Mouse (Mus musculus) cerebellum, postnatal 36 days (tissue): Measurements from ENCODE around the gene 3110009E18Rik.
A peak's percentile ranks its signal among the peaks of the same experiment; 100 is the strongest.

Experiments
- DNase-seq, 2 experiments: peaks; one replicate each; pipeline ENCODE4 v3.0.0; 2021 to 2022; ENCODE audit warnings: mixed read lengths in 2 of 2

The 3110009E18Rik gene

DNA sequence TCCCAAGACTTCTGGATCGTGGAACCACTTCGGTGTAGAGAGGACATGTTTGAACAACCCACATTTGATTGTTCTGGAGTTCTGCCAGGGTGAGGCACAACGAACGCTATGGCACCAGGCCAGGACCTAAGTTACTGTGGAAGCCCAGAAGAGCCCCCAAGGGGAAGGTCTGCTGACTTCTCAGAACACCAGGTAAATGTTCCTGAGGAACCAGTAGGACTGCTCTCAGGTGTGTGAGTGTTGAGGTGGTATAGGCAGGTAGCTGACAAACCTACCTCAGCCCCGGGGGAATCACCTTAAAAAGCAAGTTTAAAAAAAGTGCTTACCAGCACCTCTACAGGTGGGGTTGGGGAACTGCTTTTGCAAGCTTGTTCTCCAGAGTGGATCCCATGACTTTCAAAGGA lies 15.4 kb upstream of the 3110009E18Rik start:
- no peak for DNase-seq

DNA sequence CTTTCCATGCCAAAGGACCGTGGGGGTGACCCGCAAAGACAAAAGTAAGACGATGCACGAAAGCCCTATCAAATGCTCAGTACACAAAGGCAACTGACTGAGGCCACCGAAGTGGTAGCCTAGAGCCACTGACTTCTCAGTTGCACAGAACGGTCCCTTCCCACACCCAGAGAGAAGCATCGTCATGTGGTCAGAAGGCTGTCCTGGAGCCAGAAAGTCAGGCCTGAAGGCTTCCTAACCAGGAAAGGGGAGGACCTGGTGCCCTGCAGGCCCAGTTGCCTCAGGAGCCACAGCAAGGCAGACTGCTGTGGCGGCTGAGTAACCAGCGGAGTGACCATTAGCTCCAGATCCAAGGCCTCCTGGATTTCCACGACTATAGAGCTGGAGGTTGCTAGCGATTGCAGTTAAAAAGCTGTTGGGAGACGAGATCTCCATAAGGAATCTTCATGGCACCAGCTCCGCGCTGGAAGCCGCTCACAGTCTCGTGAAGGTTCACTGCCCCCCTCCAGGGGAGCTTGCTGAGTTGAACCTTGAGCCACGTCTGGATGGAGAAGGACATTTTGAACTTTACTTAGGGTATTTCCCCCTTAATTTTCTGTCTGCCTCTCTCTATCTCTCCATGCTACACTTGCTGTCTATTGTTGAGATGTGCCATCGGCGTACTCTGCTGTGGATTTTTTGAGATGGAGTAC lies 11.1 kb upstream of the 3110009E18Rik start:
- no peak for DNase-seq

DNA sequence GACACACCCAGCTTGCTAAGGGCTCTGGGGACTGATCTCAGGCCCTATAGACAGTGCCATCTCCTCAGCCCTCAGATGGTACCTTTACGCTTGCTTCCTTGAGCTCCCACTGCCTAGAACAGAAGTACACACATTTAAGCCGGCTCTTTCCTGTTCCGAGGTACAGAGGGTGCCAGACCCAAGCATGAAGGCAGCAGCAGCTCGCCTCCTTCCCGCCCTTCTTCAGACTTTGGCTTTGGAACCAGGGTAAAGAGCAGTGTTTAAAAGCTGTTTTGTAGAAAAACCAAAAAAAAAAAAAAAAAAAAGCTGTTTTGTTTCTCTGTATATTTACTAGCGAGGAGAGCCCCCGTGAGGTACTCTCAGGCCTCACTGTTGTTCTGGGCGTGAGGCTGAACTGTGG lies 9.2 kb upstream of the 3110009E18Rik start:
- DNase-seq = no peak

DNA sequence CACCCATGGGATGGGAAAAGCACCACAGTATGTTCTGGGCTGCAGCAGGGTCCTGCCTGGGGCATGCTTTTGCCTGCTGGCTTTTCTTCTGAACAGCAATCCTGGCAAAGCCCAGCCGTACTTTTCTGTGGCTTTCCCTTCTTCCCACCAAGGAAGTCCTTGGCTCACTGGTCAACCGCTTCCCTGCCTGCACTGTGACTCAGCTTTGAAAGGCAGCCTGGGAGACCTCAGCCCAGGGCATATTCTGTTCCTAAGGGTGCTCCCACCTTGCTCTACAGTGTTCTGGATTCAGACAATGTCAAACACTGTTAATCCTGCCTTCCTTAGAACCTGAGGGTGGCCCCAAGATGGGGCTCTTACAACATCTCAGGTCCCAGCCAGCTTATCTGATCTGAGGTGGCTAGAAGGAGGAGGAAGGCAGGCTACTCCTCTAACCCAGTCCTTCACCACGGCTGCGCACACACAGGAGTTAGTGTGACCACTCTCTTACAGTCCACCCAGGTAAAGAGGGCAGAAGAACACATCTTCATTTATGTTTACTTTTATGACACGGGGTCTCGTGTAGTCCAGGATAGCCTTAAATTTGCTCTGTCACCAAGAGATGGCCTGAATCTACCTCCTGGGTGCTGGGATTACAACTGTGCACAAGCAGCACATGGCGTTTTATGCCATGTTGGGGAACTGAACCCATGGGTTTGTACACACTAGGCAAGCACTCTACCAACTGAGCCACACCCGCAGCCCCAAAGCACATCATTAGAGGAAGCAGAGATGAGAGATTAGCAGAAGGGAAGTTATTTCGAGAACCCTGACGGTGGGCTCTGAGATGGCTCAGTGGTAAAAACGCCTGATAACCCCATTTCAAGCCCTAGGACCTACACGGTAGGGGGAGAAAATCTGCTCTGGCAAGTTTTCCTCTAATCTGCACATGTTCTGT lies 8.5 kb upstream of the 3110009E18Rik start:
- no peak for DNase-seq

DNA sequence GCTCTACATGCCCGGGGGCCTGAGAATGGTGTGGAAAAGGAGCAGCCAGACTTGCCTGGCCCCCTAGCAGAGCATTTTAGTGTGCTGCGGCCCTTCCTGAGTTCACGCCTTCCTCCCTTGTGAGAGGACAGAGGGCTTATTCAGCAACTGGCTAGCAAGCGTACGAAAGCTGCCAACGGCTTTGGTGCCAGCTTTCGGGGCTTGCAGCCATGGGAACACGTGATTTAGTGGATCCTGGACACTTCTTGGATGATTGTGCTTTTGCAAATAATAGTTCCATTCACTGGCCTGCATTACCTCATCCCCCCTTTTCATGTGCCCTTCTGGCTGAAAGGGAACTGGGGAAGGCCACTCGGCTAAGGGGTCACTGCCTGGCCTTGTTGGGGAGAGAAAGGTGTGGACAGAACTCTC lies 5.3 kb upstream of the 3110009E18Rik start:
- DNase-seq = peak; percentile 76 to 80

DNA sequence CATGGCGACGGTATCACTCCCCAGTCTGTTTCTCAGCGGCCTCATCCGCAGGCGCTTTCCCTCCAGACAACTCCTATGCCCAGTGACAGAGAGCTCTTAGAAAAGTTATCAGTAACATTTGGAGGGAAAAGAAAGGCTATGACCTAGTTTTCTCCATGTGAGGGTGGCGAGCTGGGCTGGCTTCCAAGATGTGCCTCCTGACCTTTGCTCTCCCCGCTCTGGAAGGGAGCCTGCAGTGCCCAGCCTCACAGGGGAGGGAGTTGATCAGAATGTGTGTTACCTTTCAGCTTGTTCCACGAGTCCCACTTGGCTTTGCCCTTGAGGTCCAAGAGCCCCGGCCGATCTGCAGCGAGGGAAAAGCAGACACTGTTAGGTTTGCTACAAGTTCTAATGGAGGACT lies 4.9 kb upstream of the 3110009E18Rik start:
- DNase-seq = peak; percentile 17 to 31

DNA sequence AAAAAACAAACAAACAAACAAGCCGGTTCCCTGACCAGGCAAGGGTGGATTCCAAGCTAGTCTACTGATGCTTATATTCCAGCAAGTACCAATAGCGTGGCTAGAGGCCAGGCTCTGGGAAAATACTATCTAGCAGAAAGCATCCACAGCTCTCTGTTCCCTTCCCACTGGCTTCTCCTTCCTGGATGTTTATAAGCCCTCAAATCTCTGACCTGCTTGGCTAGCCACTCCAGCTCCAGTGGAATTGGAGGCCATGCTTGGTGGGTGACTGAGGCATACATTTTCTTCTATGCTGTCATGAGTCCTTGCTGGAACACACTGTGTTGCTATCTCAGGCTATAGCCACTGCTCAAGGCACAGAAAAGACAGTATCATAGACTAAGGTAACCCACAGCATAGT lies 2.1 kb upstream of the 3110009E18Rik start:
- DNase-seq = peak in 1 of 2 experiments; percentile 15

DNA sequence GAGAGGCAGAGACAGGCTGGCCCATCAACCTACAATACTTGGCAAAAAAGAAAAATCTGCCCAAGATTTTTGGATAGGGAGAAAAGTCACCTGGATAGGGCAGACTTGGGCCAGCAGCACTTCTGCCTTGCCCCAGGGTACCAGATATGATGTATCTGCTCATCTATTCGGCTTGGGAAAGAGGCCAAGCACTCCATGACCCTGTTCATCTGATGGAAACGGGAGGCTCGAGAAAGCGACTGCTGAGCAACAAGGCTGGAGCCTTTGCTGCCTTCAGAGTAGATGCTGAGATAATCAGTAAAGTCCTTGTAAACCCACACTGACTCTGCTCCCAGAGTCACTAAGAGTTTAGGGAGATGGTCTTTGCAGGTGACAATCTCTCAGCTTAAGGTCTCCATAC lies 1.6 kb upstream of the 3110009E18Rik start:
- no peak for DNase-seq

DNA sequence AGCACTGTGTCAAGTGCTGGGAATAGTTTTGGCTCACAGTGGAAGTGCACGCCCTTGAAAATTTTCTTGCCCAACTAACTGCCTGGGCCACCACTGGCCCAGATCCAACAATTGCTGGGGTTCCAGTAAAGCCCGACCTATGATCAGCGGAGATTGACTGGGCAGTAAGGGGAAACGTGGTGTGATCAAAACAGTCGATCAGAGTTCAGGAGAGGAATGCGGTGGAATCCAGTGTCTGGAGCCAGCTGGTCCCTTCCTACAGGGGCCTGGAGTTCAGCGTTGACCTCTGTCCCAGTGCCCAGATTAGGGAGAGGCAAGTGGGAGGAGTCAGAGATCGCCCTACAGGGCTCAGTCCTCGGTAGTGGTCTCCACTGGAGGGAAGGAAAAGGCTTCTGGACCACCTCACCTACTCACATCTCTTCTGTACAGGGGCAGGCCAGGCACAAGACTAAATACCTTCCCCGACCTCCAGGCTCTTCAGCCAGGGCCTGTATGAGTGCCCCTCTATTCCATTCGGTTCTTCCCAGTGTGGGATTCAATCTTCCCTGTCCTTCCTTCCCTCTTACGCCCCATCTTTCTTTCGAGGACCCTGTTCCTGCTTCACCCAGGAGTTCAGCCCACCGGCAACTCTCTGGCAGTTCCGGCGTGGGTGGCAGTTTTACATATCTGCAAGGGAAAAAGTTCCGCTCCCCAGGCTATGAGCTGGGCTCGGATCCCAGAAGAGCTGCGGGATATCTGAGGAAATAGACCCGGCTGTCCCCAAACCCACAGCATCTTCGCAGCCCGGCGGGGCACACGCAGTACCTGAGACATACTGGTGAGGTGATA lies 632 bp upstream of the 3110009E18Rik start:
- peak; percentile 34 to 46 for DNase-seq

DNA sequence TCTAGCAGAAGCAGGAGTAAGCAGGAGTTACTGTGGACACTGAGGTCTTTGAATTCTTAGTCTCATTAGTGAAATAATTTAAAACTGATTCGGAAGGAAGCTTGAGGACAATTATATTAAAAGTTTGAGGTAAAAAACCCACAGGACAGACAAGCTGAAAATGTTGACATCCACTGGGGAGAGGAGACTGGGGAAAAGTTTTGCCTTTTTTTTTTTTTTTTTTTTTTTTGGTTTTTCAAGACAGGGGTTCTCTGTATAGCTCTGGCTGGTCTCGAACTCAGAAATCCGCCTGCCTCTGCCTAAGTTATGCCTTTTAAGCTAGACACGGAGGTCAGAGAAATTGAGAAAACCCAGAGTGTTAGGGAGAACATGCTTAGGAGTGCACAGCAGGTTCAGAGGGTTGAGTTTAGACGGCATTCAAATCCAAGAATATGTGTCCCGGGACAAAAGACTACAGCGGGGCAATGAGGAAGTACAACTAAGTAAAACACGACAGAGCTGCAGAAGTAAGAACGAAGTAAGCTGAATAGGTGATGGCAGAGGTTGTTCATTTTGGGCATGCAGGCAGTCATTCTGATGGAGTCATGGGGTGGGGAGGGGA lies 1.0 kb downstream of the 3110009E18Rik start:
- DNase-seq = no peak

DNA sequence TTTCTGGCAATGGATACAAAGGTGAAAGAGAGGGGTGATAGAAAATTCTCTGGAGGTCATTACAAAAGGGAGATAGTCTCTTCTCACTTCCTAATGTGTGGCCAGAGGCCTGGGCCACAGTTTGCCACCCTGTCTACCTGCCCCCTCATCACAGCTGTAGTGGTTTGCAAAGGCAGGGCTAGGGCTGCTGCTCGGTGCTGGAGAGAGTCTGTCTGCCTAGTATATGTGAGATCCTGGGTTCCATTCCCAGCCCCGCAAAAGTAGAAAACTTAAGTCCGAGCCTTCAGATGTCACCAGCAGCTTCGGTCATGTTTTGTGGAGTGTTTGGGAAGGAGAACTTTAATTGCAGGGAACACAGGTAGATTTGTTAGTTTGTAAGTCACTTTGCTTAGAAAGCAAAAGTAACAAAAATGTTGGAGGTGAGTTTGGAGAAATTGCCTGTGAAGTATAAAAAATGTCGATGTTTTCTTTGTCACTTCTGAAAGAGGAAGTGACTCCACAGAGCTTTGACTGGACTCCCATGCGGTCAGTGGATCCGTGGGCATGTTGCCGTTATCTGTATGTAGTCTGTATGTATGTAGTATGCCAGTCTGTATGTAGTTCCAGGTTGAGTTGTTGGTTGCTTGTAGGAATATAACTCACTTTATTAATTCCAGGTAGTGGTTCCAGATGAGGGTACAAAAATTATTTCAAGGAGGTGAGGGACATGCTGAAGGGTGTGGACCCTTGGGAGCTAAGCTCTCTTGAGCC lies 1.8 kb downstream of the 3110009E18Rik start:
- DNase-seq = no peak

DNA sequence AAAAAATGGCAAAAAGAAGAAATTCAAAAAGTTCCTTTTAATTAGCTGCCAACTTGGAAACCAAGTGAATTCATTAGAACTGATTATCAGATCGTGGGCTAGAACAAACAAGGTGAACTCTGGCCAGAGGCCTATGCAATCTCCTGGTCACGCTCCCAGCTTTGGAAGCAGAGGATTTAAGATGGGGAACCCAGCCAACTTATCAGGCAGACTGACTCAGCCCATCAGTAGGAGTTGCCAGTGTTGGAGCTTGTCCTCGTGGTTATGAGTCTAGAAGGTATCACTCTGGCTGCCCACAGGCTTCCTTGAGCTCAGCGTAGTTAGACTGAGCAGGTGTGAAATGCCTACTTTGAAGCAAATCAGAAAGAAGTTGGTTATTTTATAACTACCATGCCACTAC lies 3.9 kb downstream of the 3110009E18Rik start:
- DNase-seq = no peak

DNA sequence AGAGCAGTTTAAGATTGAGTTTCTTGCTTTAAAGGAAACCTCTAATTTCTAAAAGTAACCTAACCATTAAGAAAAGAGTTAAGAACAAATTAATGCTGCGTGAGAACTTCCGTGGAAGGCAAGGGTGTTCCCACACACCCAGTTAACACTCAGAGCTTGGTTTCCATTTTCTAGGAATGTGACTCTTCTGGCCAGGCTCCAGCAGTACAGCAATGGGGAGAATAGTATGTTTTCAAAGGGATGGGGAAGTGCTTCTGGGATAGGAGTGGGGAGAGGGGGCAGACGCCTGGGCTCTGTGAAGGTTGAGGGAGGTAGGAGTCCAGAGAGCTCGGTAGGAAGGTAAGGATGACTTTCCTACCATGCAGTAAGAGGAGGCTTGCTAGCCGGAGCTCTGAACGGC lies 4.5 kb downstream of the 3110009E18Rik start:
- DNase-seq = no peak

DNA sequence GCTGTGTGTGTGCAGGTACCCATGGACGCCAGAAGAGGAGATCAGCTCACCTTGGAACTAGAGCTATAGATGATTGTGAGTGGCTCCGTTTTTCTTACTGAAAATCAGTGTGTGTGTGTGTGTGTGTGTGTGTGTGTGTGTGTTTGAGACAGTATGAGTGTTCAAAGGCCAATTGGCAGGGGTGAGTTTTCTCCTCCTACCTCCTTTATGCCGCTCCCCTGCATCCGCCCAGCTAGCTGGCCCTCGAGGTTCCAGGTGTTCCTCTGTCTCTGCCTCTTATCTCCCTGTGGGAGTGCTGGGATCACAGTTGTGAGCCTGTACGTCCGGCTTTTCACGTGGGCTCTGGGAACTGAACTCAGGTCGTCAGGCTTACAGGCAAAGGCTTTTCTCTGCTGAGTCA lies 5.3 kb downstream of the 3110009E18Rik start:
- no peak for DNase-seq

DNA sequence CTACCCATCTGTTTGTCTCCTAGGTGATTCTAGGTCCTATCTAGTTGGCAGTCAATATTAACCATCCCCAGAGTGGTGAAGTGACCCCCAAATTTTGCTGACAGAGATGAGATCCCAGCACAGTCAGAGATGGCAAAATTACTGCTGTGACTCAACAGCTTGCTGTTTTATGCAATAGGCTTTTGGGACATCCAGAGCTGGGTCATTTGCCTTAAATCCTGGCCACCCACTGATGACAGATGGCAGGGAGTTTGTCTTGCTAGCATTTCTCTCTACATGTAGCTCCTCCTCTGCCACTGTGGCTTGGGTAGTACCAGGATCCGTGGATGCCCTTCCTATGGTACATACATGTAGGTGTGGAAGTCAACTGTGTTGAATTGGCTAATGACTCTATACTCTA lies 11.4 kb downstream of the 3110009E18Rik start:
- DNase-seq = no peak

DNA sequence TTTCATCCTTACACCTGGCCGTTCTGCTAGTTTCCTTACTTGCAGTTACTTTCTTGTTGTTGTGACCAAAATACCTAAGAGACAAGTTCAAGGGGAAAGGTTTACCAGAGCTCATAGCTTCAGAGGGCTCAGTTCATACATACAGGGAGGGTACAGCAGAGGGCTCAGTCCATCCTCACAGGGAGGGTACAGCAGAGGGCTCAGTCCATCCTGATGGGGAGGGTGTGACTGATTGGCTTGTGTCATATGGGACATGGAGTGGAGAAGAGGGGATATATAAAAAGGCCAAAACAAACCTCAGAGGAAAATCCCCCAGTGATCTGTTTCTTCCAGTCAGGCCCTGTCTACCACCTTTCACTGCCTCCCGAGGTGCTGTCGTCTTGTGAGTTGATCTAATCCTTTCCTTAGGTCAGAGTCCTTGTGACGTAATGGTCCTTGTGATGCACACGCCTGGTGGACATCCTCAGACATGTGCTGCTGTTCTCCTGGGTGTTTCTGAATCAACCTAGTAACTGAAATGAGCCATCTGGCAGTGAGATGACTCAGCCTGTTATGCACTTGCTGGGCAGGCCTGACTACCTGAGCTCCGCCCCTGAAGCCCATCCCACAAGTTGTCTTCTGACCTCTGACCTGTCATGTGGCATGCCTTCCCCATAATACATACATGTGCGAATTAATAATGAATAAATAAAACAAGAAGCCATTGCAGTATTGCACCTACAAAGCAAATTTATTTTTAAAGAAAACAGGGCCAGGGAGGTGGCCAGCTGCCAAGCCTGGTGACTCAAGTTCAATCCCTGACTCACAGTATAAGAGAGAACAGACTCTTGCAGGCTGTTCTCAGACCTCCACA lies 15.2 kb downstream of the 3110009E18Rik start:
- DNase-seq = peak in 1 of 2 experiments; percentile 23

DNA sequence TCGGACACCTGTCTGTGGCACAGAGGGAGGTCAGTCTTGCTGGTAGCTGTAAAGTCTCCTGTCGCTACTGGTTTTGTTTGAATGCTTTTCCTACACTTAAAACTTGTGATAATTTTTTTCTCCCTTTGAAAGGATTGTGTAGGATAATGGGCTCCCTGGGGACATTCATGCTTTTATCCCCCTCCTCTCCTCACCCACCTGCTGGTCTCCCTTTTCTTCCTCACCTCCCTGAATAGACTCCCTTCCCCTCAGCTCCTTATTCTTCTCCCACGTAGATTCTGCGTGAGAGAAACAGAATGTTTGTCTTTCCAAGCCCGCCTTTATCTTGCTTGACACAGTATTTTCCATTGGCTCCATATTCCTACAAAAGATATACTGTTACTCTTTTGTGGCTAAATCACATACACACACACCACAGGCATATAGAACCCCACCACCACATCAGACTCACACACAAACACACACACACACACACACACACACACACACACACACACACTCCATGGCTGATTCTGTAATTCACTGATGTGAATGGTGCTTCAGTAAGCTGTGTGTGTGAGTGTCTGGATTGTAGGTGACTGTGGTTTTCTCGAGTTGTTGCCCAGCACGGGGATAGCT lies 18.0 kb downstream of the 3110009E18Rik start:
- DNase-seq = no peak

DNA sequence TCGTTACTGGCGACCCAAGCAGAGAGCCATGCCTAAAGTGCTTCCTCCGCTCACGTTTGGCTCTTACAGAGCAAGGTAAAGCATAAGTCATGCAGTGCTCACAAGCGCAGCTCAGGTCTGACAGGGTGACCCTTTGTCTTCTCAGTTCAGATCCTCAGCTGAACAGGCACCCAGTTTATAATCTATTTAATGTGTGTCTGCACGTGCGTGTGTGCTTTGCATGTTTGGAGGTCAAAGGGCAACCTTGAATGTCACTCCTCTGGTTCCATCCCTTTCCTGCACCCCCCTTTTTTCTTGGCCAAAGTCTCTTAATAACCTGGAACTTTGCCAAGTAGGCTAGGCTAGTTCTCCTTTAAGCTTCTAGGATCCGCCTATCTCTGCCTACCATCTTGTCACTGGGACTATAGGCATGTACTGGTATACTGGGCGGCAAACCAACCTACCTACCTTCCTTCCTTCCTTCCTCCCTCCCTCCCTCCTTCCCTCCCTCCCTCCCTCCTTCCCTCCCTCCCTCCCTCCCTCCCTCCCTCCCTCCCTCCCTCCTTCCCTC lies 19.2 kb downstream of the 3110009E18Rik start:
- no peak for DNase-seq

DNA sequence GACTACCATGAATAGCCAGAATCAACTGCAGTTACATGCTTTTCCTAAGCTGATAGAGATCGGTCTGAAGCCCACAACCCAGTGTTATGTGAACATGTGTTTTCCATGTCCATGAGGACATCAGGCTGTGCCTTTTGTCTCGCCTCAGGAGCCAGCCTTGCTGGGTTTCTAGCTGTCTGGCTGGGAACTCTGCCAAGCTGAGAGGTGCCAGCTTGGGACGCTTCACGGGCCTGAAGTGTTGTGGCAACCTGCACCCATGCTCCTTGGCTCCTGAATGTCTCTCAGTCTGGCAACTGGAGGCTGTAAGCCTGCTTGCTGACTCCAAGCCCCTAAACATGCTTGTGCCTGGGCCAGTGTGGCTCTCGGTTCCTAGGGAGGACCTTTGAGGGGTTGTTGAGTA lies 21.6 kb downstream of the 3110009E18Rik start:
- peak; percentile 77 to 81 for DNase-seq

DNA sequence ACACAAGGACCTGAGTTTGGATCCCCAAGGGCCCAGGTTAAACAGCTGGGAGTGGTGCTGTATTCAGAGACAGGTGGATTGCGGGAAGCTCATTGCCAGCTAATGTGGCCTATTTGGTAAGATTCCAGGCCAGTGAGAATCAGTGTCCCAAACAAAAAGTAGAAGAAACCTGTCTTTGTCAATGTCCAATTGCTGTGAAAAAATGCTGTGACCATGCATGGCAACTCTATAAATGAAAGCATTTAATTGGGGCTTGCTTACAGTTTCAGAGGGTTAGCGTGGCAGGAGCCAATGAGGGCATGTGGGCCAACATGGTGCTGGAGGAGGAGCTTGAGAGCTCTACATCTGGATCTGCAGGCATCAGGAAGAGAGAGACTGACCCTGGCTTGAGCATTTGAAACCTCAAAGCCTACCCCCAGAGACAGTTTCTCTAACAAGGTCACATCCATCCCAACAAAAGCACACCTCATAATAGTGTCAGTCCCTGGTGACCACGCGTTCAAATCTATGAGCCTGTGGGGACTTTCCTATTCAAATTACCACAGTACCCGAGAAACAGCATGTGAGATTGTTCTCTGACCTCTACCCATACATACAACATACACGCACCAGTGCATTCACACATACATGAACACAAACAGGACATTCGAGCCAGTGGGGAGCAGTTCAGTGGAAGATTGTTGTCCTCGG lies 24.7 kb downstream of the 3110009E18Rik start:
- DNase-seq = no peak
